Mouse (Mus musculus) liver, embryonic 14.5 days (tissue): ENCODE data around the gene Cdh13. TPM values are rescaled to one million over a fixed set of nuclear protein-coding genes. Genes with fewer than 3 reads are reported as not detected.

ENCODE experiments used
- ATAC-seq: fragments of 200-750 bp; cut with Nextera tagmentation; 2 replicates; pipeline ENCODE4 v1.8.0; 2017; ENCODE audit warnings: moderate number of reproducible peaks, mild to moderate bottlenecking, moderate library complexity; ENCODE audit not compliant: insufficient read depth
- DNase-seq, 3 experiments: peaks; one replicate each; pipeline ENCODE4 v3.0.0-alpha.2; 2012 to 2013; ENCODE audit warnings: low read depth in 3 of 3, low spot score in 3 of 3
- H3K27ac ChIP-seq: fragments of 300-500 bp; sonication (generic); 2 replicates; pipeline ENCODE4 v1.5.1; 2014; ENCODE audit warnings: moderate library complexity, mild to moderate bottlenecking, control low read depth, inconsistent platforms
- H3K27me3 ChIP-seq: fragments of 300-500 bp; sonication (generic); 2 replicates; pipeline ENCODE4 v1.6.1; 2014; ENCODE audit warnings: mild to moderate bottlenecking, low read length, moderate library complexity; ENCODE audit not compliant: control insufficient read depth, insufficient read depth
- H3K36me3 ChIP-seq: fragments of 300-500 bp; sonication (generic); replicated peaks from 2 replicates; pipeline ENCODE4 v1.6.1; 2014; ENCODE audit warnings: low read depth; ENCODE audit not compliant: control insufficient read depth, insufficient read depth
- H3K4me1 ChIP-seq, 2 experiments: fragments of 200-500 bp in 1 of 2; fragments of 300-500 bp in 1 of 2; sonication (generic) in 1 of 2; replicated peaks; 2 replicates each; pipeline ENCODE4 v1.6.1; 2012 to 2014; ENCODE audit warnings: antibody characterized with exemption in 1 of 2, inconsistent platforms in 1 of 2, low read length in 1 of 2; ENCODE audit not compliant: control insufficient read depth in 2 of 2, insufficient read depth in 2 of 2
- H3K4me2 ChIP-seq: fragments of 300-500 bp; sonication (generic); 2 replicates; pipeline ENCODE4 v1.6.1; 2014; ENCODE audit warnings: low read depth, mild to moderate bottlenecking, control low read depth, moderate library complexity
- H3K4me3 ChIP-seq, 2 experiments: fragments of 200-500 bp in 1 of 2; fragments of 300-500 bp in 1 of 2; sonication (generic) in 1 of 2; 2 replicates each; pipeline ENCODE4 v1.5.1; 2012 to 2014; ENCODE audit warnings: low read depth in 2 of 2, low read length in 2 of 2, mild to moderate bottlenecking in 2 of 2, control low read depth in 1 of 2, inconsistent platforms in 1 of 2, moderate library complexity in 1 of 2; ENCODE audit not compliant: insufficient read depth in 1 of 2
- H3K9ac ChIP-seq: fragments of 300-500 bp; sonication (generic); replicated peaks from 2 replicates; pipeline ENCODE4 v1.6.1; 2014; ENCODE audit warnings: mild to moderate bottlenecking, control low read depth, moderate library complexity
- H3K9me3 ChIP-seq: fragments of 300-500 bp; sonication (generic); 2 replicates; pipeline ENCODE4 v1.6.1; 2016; ENCODE audit warnings: low read length, mixed read lengths; ENCODE audit not compliant: control insufficient read depth
- CTCF ChIP-seq: IDR thresholded peaks from 2 replicates; pipeline ENCODE4 v1.5.1; 2016; ENCODE audit warnings: antibody characterized with exemption, low read depth, control low read depth
- EP300 ChIP-seq: IDR thresholded peaks from 2 replicates; pipeline ENCODE4 v1.6.1; 2016; ENCODE audit warnings: antibody characterized with exemption, low read depth
- WGBS: fragments of 180-500 bp; shearing (Covaris S2); extraction: QIAGEN DNeasy Blood & Tissue Kit; methylation state at CpG from one replicate; pipeline ENCODE4 v1.1.7; 2014; ENCODE audit not compliant: insufficient replicate concordance; 5-methylcytosine and 5-hydroxymethylcytosine counted together
- polyA plus RNA-seq, 2 experiments: library from polyadenylated mRNA; depleted of rRNA in 1 of 2; stranded (reverse) in 1 of 2; unstranded in 1 of 2; fragments of >200 nt; fragmentation: Nextera tagmentation in 1 of 2; extraction: Ambion mirVana in 1 of 2; gene quantifications; 2 replicates each; pipeline versions ENCODE4 v1.2.1 to v1.2.3; 2012 to 2014

The Cdh13 gene
- polyA plus RNA-seq, 2 experiments: 0.15 to 0.43 TPM

DNA sequence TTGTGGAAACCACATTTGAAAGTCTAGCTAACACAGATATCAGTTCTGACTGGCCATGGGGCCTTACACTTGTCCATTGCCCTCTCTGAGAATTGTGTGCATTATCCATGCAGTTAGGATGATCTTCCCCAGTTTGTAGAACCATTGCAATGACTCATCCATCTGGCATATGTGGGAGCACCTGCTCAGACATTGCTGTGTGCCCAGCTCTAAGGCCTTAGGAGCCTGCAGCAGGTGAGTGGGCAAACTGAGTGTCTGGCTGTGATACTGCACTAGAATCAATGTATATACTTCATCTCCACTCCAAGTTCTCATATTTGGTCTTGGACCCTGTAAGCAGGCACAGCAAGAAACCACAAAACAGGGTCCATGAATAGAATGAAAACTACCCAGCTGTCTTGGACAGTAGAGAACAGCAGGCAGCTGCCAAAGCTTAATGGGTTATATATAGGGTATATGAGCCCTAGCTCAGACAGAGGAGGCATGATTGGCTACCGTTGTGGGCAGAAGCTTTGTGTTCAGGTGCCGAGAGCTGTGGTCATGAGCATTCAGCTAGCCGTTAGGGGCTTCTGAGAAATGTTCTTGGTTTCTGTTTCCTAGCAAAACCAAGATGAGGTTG, 181.9 kb downstream of the Cdh13 start:
- no peak overlapping the region for H3K27ac ChIP-seq
- TF ChIP-seq CTCF (no peak), EP300 (no peak)
- H3K4me1 ChIP-seq: no peaks in the 10 kb centered on the region
- H3K4me2 ChIP-seq: no peak overlapping the region
- 64% methylated on average over 3 of the region's 3 CpGs for WGBS
- no peak for DNase-seq
- no peak overlapping the region for H3K4me3 ChIP-seq
- H3K9ac ChIP-seq: no peak overlapping the region
- H3K36me3 ChIP-seq: no peaks in the 10 kb centered on the region
- no peaks in the 10 kb centered on the region for H3K27me3 ChIP-seq
- no peaks in the 10 kb centered on the region for H3K9me3 ChIP-seq
- ATAC-seq: no peak

DNA sequence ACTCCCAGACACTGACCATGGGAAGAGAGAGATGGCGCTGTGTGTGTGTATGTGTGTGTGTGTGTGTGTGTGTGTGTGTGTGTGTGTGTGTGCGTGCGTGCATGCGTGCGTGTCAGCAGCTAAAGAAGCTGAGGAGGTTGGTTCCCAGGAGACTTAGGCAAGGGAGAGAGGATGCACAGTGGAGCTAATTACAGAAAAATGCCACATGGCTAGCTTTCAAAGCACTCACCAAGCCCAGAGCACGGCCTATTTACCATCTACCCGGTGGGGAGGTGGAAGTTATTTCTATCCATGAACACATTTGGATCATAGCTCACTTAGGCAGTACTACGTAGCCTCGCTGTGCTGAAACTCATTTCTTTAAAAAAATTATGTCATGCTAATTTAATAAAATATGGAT, 194.1 kb downstream of the Cdh13 start:
- Histone ChIP-seq H3K9ac (no peak overlapping the region), H3K4me3 (no peak overlapping the region), H3K36me3 (no peaks in the 10 kb centered on the region), H3K4me1 (no peaks in the 10 kb centered on the region), H3K27me3 (no peaks in the 10 kb centered on the region), H3K9me3 (no peaks in the 10 kb centered on the region), H3K27ac (no peak overlapping the region), H3K4me2 (no peak overlapping the region)
- ATAC-seq (no peak), DNase-seq (no peak)
- TF ChIP-seq CTCF: no peak
- TF ChIP-seq EP300: no peak
- WGBS: 61% methylated on average over 9 of the region's 9 CpGs

DNA sequence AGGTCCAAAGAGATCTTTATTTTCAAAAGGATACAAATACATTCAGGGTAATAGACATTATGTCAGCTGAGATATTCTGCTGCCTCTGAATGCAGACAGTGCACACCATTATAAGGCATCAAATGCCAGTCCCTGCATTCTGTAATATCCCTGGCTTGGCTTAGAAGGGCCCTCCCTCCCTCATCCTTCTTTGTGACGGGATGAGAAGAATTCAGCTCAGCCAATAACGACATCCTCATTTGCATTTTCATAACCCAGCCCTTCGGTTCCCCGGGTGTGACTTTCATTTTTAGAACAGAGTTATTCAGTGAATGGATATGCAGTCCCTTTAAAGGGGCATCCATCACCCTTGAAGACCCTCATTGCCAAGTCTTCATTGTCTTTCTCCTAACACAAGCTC, 205.2 kb downstream of the Cdh13 start:
- 51% methylated on average over 4 of the region's 4 CpGs for WGBS

GRCm38 (mm10) chr8:118502509-118502908, 219.0 kb downstream of the Cdh13 start:
- Histone ChIP-seq H3K36me3 (no peaks in the 10 kb centered on the region), H3K9me3 (no peaks in the 10 kb centered on the region; the same call in 1 of the 2 replicates), H3K4me3 (no peak overlapping the region), H3K9ac (no peak overlapping the region), H3K4me2 (no peak overlapping the region), H3K27ac (no peak overlapping the region), H3K27me3 (no peaks in the 10 kb centered on the region), H3K4me1 (no peaks in the 10 kb centered on the region)
- TF ChIP-seq CTCF (no peak), EP300 (no peak)
- DNase-seq (no peak), ATAC-seq (no peak)
- WGBS: 67% methylated on average over 8 of the region's 8 CpGs

More for the DNA sequence above, 205.2 kb downstream of the Cdh13 start:
- DNase-seq: no peak
- no peaks in the 10 kb centered on the region for H3K36me3 ChIP-seq
- no peaks in the 10 kb centered on the region for H3K27me3 ChIP-seq
- no peak overlapping the region for H3K4me3 ChIP-seq
- H3K9ac ChIP-seq: no peak overlapping the region
- TF ChIP-seq CTCF: no peak
- no peak for TF ChIP-seq EP300
- H3K27ac ChIP-seq: no peak overlapping the region
- H3K9me3 ChIP-seq: no peaks in the 10 kb centered on the region
- ATAC-seq: no peak
- H3K4me2 ChIP-seq: no peak overlapping the region
- H3K4me1 ChIP-seq: no peaks in the 10 kb centered on the region

GRCm38 (mm10) chr8:118509426-118509825, 225.9 kb downstream of the Cdh13 start:
- ATAC-seq (no peak), DNase-seq (no peak)
- Histone ChIP-seq H3K4me2 (no peak overlapping the region), H3K9ac (no peak overlapping the region), H3K36me3 (no peaks in the 10 kb centered on the region), H3K27me3 (no peaks in the 10 kb centered on the region), H3K4me1 (no peaks in the 10 kb centered on the region), H3K9me3 (no peaks in the 10 kb centered on the region), H3K27ac (no peak overlapping the region), H3K4me3 (no peak overlapping the region)
- TF ChIP-seq CTCF (no peak), EP300 (no peak)
- 76% methylated on average over 5 of the region's 5 CpGs for WGBS
